Mouse (Mus musculus): Measurements from ENCODE around the gene Gm20509. TPM values are rescaled to one million over a fixed set of nuclear protein-coding genes. Genes with fewer than 3 reads are reported as not detected.
"Not testable (repeated sequence)": the region's sequence is repeated elsewhere in the genome, so short reads cannot be mapped to it uniquely, and the experiment has no call there.

Gm20509 gene
- polyA plus RNA-seq, 1 experiment from 2014 or later = not detected

- H3K4me2 ChIP-seq (replicated peaks) = peak overlapping the region; percentile 68
- no peaks in the 10 kb centered on the region for H3K36me3 ChIP-seq
- H3K27me3 ChIP-seq = peaks cover 53% of the 10 kb centered on the region
- H3K4me1 ChIP-seq = peaks cover 9% of the 10 kb centered on the region; the same call in 1 of the 2 replicates
- no peak overlapping the region for H3K27ac ChIP-seq (replicated peaks)
- WGBS = 5% methylated on average over 59 of the region's 60 CpGs
- ATAC-seq (ENCODE audit: low FRiP score, low read depth) = peak; percentile 58
- peak overlapping the region; percentile 43 for H3K4me3 ChIP-seq
- H3K9me3 ChIP-seq = no peaks in the 10 kb centered on the region
- peak overlapping the region; percentile 55 for H3K9ac ChIP-seq (replicated peaks)
These were observed 1.0 kb downstream of the Gm20509 start for GRCm38 (mm10) chr9:73103159-73103879.

GRCm38 (mm10) chr9:73103880-73104198 lies 1.6 kb downstream of the Gm20509 start:
- peak; percentile 16; the same call in 1 of the 2 replicates for ATAC-seq (ENCODE audit: low FRiP score, low read depth)
- Histone ChIP-seq H3K9ac (replicated peaks) (peak overlapping the region; percentile 55), H3K27me3 (peaks cover 53% of the 10 kb centered on the region)

GRCm38 (mm10) chr9:73105141-73105540 lies 2.9 kb downstream of the Gm20509 start:
- Histone ChIP-seq H3K27ac (replicated peaks) (no peak overlapping the region), H3K9ac (replicated peaks) (no peak overlapping the region), H3K36me3 (no peaks in the 10 kb centered on the region), H3K4me3 (no peak overlapping the region), H3K27me3 (peaks cover 53% of the 10 kb centered on the region), H3K9me3 (no peaks in the 10 kb centered on the region), H3K4me1 (peaks cover 9% of the 10 kb centered on the region; the same call in 1 of the 2 replicates), H3K4me2 (replicated peaks) (no peak overlapping the region)
- 77% methylated on average over 1 of the region's 1 CpGs for WGBS
- no peak for ATAC-seq (ENCODE audit: low FRiP score, low read depth)

More at GRCm38 (mm10) chr9:73103880-73104198, 1.6 kb downstream of the Gm20509 start:
- Histone ChIP-seq H3K4me3 (peak overlapping the region; percentile 43), H3K4me1 (peaks cover 9% of the 10 kb centered on the region; the same call in 1 of the 2 replicates), H3K27ac (replicated peaks) (no peak overlapping the region), H3K9me3 (no peaks in the 10 kb centered on the region), H3K4me2 (replicated peaks) (peak overlapping the region; percentile 68), H3K36me3 (no peaks in the 10 kb centered on the region)
- WGBS = 48% methylated on average over 5 of the region's 5 CpGs

- Histone ChIP-seq H3K27ac (replicated peaks) (no peak overlapping the region), H3K27me3 (peaks cover 53% of the 10 kb centered on the region)
- ATAC-seq (ENCODE audit: low FRiP score, low read depth) = no peak
These were observed 3.5 kb downstream of the Gm20509 start for GRCm38 (mm10) chr9:73105771-73106170.

GRCm38 (mm10) chr9:73112919-73113906 lies 10.9 kb downstream of the Gm20509 start, which contains the start of gene Rsl24d1:
TSS of gene Rsl24d1 (plus strand) at chr9:73113426.
- H3K36me3 ChIP-seq = peaks cover 30% of the 10 kb centered on the region
- peak; percentile 96 for ATAC-seq (ENCODE audit: low FRiP score, low read depth)
- H3K4me3 ChIP-seq = peak within 1 kb of the TSS; percentile 86
- H3K9ac ChIP-seq (replicated peaks) = peak within 1 kb of the TSS; percentile 78
- H3K4me1 ChIP-seq = peaks cover 10% of the 10 kb centered on the region
- H3K4me2 ChIP-seq (replicated peaks) = peak within 1 kb of the TSS; percentile 89
- no peaks in the 10 kb centered on the region for H3K9me3 ChIP-seq
- H3K27me3 ChIP-seq = no peaks in the 10 kb centered on the region; the same call in 1 of the 2 replicates
- WGBS = under 1% methylated on average over 64 of the region's 64 CpGs
- peak within 1 kb of the TSS; percentile 73 for H3K27ac ChIP-seq (replicated peaks)

More at GRCm38 (mm10) chr9:73105771-73106170, 3.5 kb downstream of the Gm20509 start:
- no peaks in the 10 kb centered on the region for H3K9me3 ChIP-seq
- no peaks in the 10 kb centered on the region for H3K36me3 ChIP-seq
- H3K4me3 ChIP-seq = no peak overlapping the region
- H3K4me2 ChIP-seq (replicated peaks) = no peak overlapping the region
- no peak overlapping the region for H3K9ac ChIP-seq (replicated peaks)
- peaks cover 9% of the 10 kb centered on the region; the same call in 1 of the 2 replicates for H3K4me1 ChIP-seq

GRCm38 (mm10) chr9:73116704-73117103 lies 14.4 kb downstream of the Gm20509 start:
- WGBS = 89% methylated on average over 6 of the region's 6 CpGs
- not testable (repeated sequence) for H3K9me3 ChIP-seq; H3K27ac ChIP-seq (replicated peaks); H3K4me3 ChIP-seq; H3K9ac ChIP-seq (replicated peaks); ATAC-seq (ENCODE audit: low FRiP score, low read depth); H3K27me3 ChIP-seq; H3K4me2 ChIP-seq (replicated peaks)
- Histone ChIP-seq H3K4me1 (peaks cover 10% of the 10 kb centered on the region), H3K36me3 (peaks cover 55% of the 10 kb centered on the region)

GRCm38 (mm10) chr9:73118012-73118411 lies 15.7 kb downstream of the Gm20509 start:
- H3K4me2 ChIP-seq (replicated peaks) = no peak overlapping the region
- H3K27ac ChIP-seq (replicated peaks) = no peak overlapping the region
- 91% methylated on average over 4 of the region's 4 CpGs for WGBS
- no peaks in the 10 kb centered on the region for H3K9me3 ChIP-seq
- peaks cover 10% of the 10 kb centered on the region for H3K4me1 ChIP-seq
- no peaks in the 10 kb centered on the region for H3K27me3 ChIP-seq
- H3K9ac ChIP-seq (replicated peaks) = no peak overlapping the region
- H3K4me3 ChIP-seq = no peak overlapping the region
- H3K36me3 ChIP-seq = peaks cover 60% of the 10 kb centered on the region
- no peak for ATAC-seq (ENCODE audit: low FRiP score, low read depth)

- Histone ChIP-seq H3K27ac (replicated peaks) (no peak overlapping the region), H3K36me3 (peaks cover 75% of the 10 kb centered on the region), H3K4me2 (replicated peaks) (no peak overlapping the region), H3K4me1 (no peaks in the 10 kb centered on the region), H3K27me3 (no peaks in the 10 kb centered on the region), H3K9ac (replicated peaks) (no peak overlapping the region), H3K4me3 (no peak overlapping the region), H3K9me3 (no peaks in the 10 kb centered on the region)
- 76% methylated on average over 8 of the region's 8 CpGs for WGBS
- ATAC-seq (ENCODE audit: low FRiP score, low read depth) = no peak
These were observed 19.5 kb downstream of the Gm20509 start for GRCm38 (mm10) chr9:73121735-73122134.

GRCm38 (mm10) chr9:73125043-73125570 lies 22.8 kb downstream of the Gm20509 start:
- H3K36me3 ChIP-seq = peaks cover 86% of the 10 kb centered on the region
- H3K27me3 ChIP-seq = no peaks in the 10 kb centered on the region
- ATAC-seq (ENCODE audit: low FRiP score, low read depth) = no peak
- H3K4me2 ChIP-seq (replicated peaks) = no peak overlapping the region
- no peak overlapping the region for H3K4me3 ChIP-seq
- H3K4me1 ChIP-seq = no peaks in the 10 kb centered on the region; the same call in 1 of the 2 replicates
- 89% methylated on average over 8 of the region's 8 CpGs for WGBS
- no peak overlapping the region for H3K9ac ChIP-seq (replicated peaks)
- H3K27ac ChIP-seq (replicated peaks) = no peak overlapping the region
- H3K9me3 ChIP-seq = no peaks in the 10 kb centered on the region

GRCm38 (mm10) chr9:73127457-73127856 lies 25.2 kb downstream of the Gm20509 start:
- no peak for ATAC-seq (ENCODE audit: low FRiP score, low read depth)
- Histone ChIP-seq H3K9ac (replicated peaks) (no peak overlapping the region), H3K27me3 (no peaks in the 10 kb centered on the region), H3K36me3 (peaks cover 66% of the 10 kb centered on the region), H3K27ac (replicated peaks) (no peak overlapping the region), H3K9me3 (no peaks in the 10 kb centered on the region), H3K4me2 (replicated peaks) (no peak overlapping the region), H3K4me1 (no peaks in the 10 kb centered on the region; the same call in 1 of the 2 replicates), H3K4me3 (no peak overlapping the region)
- WGBS = 89% methylated on average over 2 of the region's 2 CpGs

- no peak overlapping the region for H3K4me2 ChIP-seq (replicated peaks)
- ATAC-seq (ENCODE audit: low FRiP score, low read depth) = no peak
- H3K27ac ChIP-seq (replicated peaks) = no peak overlapping the region
- peaks cover 52% of the 10 kb centered on the region for H3K36me3 ChIP-seq
- H3K4me3 ChIP-seq = no peak overlapping the region
- H3K4me1 ChIP-seq = no peaks in the 10 kb centered on the region; the same call in 1 of the 2 replicates
- H3K9me3 ChIP-seq = no peaks in the 10 kb centered on the region
- no peaks in the 10 kb centered on the region for H3K27me3 ChIP-seq
- WGBS = 55% methylated on average over 8 of the region's 8 CpGs
- H3K9ac ChIP-seq (replicated peaks) = no peak overlapping the region
These were observed 27.6 kb downstream of the Gm20509 start for GRCm38 (mm10) chr9:73129875-73130274.
